Mouse (Mus musculus) heart, postnatal 10 days (tissue): ENCODE measurements around the gene Isg20l2. TPM values are rescaled to one million over a fixed set of nuclear protein-coding genes. Genes with fewer than 3 reads are reported as not detected.

ENCODE experiments used
- DNase-seq, 2 experiments: peaks; one replicate each; pipeline ENCODE4 v3.0.0; 2021
- intact Hi-C: fragments of 180-260 bp; cut with DNase I; formaldehyde crosslinking; loops from one replicate; pipeline ENCODE4 v1.15.1; 2025
- total RNA-seq, 2 experiments: library from RNA; stranded (reverse); gene quantifications; 2 replicates each; pipeline ENCODE4 v1.2.3; 2021

The Isg20l2 gene
- total RNA-seq, 2 experiments from 2014 or later = 16.2 to 18.9 TPM

DNA sequence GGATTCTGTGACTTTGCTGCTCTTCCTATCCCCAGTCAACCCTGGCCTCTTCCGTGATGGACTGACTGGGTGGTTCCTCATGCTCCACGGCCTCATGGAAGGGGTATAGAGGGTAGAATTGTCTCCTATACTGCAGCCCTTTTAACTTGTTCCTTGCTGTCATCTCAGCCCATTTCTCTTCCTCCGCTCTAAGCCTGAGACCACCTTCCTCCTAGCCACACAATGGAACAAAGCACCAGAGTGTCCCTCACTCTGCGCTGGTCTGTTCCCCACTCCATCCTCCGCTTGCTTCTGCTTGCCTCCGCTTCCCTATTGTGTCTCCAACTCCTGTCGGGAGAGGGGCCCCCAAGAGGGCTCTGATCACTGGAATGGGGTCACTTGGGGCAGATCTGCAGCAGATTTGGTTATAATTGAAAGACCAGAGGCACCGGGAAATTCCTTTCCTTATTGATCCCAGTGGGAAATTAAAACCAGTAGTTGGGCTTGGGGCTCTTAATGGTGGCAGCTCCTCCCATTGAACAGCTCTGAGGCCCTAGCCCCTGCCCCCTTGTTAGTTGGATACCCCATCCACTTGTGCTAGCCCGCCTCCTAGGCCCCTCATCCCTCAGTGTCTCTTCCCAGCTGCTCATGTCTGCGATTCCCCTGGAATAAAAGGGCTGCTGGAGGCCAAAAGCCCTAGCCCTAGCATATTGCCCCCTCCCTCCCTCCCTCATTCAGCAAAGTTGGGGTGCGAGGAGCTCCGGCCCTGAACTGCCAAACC, 15.8 kb downstream of the Isg20l2 start:
- intact Hi-C loops = no loop called here
- no peak for DNase-seq

DNA sequence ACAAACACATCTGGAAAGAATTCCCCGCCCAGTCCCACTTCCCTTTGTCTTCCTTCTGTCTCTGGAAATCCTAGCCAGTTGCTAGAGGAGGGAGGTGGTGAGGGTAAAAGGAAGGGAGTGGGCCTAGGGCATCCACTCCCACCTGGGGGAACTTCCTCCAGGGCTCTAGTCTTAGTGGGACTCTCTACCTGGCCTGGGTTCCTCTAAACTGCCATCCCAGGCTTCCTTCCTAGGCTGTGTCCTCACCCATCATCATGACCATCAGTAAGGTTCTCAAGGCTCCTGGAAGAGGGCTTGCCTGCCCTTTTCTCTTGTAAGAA, 16.4 kb downstream of the Isg20l2 start:
- intact Hi-C loops = no loop called here
- DNase-seq = no peak

DNA sequence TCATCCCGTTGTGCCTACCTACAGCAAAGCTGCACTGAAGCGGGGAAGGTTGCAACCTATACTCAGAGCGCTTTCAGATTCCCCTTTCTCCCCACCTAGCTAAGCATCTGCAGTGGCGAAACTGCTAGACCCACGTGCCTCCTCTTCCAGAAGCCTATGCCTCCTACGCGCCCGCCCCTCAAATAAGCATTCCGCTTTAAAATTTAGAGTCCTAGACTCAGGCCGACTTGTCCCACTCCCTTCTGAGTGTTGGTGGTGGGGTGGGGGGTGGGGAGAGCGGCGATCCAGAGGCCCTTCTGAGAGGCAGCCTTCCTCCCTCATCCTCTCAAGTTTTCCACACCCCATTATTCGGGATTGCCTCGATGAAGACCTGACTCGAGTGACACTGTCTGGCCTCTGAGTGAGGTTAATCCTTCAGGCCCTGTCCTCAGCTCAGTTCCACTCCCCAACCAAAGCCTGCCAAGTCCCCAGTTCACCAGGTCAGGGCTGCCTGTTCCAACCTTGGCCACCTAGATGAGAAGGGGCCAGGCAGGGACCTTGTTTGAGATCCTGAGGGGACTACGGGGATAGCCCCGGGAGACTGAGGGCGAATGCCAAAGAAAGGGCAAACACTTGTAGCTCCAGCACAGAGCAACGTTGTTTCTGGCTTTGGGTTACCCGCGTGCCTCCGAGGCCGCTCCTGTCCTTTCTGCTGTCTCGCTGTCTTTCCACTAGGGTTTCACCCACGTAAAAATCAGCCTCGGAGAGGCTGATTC, 17.1 kb downstream of the Isg20l2 start:
- DNase-seq = no peak
- intact Hi-C loops = no loop called here

DNA sequence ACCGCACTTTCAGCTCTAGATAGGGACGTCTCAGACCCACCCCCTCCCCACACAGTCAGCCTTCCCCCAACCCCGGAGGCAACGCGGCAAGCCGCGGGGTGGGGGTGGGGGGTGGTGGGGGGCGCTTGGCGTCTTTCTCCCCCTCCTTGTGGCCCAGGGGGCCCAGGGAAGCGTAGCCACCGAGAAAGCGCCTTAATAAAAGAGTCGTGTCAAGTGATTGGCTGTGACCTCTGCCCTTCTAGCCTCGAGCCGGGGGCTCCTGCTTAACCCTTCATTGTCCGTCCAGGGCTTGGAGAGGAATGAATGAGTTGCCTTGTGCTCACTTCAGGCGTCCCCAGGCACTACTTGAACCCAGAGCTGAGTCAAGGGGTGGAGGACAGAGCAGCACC, 17.7 kb downstream of the Isg20l2 start:
- no peak for DNase-seq
- intact Hi-C loops = no loop called here

DNA sequence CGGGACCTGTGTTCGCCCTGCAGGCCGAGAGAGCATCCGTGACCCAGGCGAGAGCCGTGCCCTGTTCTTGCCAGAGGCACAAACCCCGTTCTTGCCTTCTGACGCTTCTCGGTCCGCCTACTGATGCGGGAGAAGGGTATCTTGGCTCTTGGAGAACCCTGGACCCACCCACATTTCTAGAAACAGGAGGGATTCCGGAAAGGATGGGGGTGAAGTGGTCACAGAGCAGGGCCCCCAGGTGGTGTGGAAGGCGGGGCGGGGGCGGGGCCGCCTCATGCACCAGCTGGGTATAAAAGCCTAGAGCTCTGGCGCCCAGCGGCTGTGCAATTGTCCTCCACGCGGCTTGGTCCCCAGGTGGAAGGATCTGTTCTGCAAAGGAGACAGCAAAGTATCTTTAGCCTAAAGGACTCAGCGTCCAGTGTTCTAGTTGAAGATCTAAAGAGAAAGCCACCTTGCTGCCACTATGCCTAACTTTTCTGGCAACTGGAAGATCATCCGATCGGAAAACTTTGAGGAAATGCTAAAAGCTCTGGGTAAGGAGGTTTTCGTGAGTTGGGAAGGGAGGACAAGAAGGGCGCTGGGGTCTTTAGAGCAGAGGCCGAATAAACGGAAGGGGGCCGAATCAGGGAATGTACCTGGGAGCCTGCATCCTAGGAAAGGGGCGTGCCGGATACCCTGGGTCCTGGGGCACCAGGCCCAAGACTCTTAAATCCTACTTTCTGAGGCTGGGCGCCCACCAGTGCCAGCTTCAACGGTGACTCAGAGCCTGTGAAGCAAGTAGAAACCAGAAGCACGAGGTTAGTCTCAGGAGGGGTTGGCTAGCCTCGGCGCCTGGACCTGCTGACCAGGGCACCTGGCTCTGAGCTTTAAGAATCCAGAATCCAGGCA, 18.5 kb downstream of the Isg20l2 start, which contains the start of gene Crabp2:
Gene Crabp2, plus strand, starts transcription at position 289 of the 888 bp plus-strand sequence.
- intact Hi-C loops = no loop called here
- no peak for DNase-seq

DNA sequence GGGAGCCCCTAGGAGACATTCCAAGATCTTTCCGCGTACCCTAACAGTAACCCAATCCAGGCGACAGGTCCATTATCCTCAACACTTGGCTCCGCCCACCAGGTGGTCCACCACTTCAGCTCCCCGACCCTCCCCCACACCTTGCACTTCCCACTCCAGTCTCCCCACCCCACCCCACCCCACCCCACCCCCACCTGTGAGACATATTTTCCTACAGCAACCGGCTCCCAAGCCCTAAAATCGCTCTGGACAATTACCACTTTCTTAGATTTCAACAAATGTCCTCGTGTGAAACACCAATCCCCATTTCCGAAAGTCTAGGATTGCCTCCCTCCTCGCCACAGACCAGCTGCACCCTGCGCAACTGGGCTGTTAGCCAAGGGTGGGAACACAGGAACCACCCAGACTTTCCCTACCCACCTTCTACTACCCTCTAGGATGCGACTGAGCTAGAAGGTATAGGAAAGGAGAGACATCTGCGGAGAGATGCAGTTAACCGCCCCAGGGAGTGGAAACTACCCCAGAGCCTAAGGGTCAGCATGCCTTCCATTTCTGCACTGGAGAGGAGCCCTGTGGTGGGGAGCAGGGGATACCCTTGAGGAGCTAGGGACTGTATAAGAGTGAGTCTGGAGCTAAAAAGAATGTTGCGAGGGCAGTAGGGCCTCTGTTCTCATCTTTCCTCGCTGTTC, 19.3 kb downstream of the Isg20l2 start:
- DNase-seq = no peak
- intact Hi-C loops = no loop called here

DNA sequence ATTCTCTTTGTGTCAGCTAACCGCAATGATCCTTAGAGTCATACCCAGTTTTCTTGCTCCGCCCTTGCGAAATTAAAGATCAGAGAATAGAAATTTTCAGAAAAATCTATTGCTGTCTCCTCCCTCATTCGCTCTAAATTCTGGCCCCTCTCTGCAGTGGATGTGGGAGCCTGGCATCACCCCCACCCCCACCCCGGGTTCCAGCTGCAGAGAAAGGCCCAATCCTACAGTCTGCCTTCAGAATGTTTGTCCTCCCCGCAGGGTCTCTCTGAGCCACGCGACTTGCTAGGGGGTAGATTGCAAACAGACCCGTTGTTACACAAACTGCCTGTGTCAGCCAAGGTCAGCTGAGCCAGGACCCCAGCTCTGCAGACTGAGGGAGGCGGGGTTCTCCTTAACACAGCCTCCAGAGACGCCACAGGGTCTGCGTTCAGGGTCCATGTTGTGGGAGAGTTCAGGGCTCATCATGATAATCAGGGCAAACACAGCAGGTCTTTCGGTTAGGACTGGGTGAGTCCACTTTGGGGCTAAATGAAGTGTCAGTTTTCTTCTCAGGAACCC, 19.9 kb downstream of the Isg20l2 start:
- no peak for DNase-seq
- intact Hi-C loops = no loop called here

DNA sequence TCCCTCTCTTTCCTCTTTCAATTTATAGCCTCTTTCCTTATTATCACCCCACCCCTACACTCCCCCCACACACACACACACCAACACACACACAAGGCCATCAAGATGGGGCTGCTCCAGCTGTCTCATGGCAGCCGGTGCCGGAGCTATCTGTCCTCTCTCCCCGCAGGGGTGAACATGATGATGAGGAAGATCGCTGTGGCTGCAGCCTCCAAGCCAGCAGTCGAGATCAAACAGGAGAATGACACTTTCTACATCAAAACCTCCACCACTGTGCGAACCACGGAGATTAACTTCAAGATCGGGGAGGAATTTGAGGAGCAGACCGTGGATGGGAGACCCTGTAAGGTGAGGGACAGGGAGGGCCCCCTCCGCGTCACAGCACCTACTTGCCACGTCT, 21.8 kb downstream of the Isg20l2 start:
- DNase-seq = no peak
- intact Hi-C loops = no loop called here

DNA sequence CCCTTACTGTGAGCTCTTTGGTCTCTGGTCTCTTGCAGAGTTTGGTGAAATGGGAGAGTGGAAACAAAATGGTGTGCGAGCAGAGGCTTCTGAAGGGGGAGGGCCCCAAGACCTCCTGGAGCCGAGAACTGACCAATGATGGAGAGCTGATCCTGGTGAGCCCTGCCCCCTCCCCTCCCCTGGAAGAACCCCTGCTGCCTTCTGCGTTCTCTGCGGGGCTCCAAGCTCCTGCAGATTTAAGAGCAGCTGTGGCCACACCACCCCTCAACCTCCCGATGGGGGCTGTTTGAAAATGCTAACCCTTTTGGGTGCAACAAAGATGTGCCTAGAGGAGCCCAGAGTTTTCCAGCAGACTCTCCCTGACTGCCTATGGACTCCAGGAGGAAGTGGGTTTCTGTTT, 22.3 kb downstream of the Isg20l2 start:
- intact Hi-C loops = no loop called here
- DNase-seq = no peak

DNA sequence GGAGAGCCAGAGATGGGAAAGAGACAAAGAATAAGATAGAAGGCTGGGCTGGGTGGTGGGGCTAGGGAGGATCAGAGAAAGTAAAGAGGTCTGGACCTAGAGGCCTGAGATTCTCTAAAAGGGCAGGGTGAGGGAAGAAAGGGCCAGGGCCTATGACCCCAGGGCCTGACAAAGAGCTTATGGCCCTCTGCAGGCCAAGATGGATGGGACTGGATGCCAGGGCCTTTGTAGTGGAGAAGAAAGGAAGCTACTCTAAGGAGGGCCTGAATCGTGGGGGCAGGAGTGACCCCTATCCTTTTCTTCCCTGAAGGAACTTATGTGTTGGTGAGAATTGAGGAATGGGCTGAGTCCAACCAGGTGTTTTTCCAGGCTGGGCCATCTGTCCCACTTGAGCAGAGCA, 27.9 kb downstream of the Isg20l2 start:
- intact Hi-C loops = no loop called here
- no peak for DNase-seq

DNA sequence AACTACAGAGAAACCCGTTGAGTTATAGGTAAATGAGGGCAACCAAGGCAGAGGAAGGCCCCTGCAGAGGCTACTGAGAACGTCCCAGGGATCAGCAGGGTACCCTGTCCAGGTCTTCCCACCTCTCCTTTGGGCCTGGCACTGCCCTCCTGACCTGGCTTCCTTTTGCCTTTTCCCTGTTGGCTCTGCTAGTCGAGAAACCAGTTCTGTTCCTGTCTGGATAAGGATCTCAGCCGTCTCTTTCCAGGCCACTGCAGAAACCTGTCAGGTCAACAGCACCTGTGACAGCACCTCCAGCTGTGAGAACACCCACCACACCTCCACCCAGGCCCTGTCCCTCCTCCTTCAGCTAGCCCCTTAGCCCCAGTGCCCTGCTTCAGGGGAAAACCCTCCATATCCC, 28.4 kb downstream of the Isg20l2 start:
- no peak for DNase-seq
- intact Hi-C loops = no loop called here

DNA sequence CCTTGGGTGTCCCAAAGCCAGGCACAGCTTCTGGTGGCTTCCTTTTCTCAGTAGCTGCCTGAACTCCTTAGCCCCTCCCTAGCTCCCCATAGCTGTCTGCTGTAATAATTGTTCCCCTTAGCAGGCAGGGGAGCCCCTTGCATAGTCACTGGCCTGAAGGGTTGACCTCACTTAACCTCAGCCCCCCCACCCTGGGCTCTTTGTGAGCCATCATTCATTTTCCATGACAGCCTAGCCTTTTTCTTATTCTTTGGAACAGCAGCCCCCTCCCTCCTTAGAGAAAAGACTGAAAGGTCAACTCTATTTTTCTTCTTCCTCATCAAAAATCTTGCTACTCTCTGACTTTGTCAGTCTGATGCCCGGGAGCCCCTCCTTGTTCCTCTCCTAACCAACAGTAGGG, 28.9 kb downstream of the Isg20l2 start:
- DNase-seq = no peak
- intact Hi-C loops = no loop called here

DNA sequence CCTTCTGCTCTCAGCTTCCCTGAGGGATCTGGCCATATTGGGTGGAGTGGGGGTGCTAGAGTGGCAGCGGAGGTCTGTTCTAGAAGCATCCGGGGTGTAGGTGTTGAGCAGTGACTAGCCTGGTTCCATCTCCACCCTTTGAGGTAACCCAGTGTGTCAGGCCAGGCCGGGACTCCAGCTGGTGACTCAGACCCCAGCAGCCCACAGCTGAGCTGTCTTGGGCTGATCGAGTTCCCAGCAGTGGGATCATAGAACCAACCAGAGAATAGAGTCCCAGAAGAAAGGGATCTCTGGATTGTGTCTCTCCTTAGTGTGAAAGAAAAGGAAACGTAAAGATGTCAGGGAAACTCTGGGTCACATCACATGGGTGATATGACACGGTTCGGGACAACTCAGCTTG, 29.3 kb downstream of the Isg20l2 start:
- DNase-seq = no peak
- intact Hi-C loops = no loop called here

DNA sequence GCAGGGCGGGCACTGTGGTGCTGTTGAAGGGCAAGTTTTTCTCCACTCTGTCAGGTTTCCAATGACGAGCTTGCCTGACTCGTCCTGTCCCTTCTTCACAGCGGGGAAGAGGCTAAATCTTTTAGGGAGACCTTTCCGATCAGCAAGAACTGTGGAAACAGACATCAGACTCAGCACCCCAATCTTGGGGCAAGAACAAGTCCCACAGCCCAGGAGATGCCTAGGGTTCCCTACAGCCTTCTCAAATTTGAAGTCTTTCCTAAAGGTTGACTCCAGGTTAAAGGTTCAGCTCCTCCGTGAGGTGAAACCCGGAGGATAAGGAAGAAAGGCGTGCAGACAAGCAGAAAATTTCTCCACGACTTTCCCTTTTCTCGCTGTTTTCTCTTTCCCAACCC, 30.1 kb downstream of the Isg20l2 start:
- no peak for DNase-seq
- intact Hi-C loops = loop anchor here (5.0 kb wide), 1 partner anchor 37 kb away; no protein-coding TSS in a partner anchor

DNA sequence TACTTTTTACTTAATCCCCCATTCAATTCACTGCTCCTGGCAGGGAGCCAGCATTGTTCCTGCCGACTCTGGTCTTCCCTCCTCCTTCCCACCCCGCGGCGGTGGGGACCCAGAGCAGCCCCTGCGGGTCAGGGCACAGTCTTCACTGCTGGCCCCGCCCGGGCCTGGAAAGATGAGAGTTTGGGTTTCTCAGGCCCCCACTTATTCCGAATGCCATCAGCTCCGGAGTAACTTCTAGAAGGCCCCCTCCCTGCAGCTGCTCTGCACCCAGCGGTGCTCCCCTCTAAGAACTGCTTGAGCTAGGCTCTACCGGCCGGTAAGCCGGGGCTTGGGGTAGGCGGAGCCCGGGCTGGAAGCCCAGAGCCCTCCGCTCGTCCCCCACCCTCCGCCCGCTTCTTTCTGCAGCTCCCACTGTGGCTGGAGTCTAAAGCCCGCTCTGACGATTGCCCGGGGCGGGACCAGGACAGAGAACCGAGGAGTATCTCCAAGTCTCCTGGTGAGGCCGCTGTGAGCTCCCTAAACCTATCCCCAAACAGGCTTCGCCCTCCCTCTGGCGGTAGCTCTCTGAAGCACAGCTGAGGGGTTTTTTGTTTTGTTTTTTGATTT, 30.6 kb downstream of the Isg20l2 start:
- intact Hi-C loops = loop anchor here (1.0 to 5.0 kb wide), 2 partner anchors 25 to 37 kb away; no protein-coding TSS in a partner anchor
- peak; percentile 93 for DNase-seq

DNA sequence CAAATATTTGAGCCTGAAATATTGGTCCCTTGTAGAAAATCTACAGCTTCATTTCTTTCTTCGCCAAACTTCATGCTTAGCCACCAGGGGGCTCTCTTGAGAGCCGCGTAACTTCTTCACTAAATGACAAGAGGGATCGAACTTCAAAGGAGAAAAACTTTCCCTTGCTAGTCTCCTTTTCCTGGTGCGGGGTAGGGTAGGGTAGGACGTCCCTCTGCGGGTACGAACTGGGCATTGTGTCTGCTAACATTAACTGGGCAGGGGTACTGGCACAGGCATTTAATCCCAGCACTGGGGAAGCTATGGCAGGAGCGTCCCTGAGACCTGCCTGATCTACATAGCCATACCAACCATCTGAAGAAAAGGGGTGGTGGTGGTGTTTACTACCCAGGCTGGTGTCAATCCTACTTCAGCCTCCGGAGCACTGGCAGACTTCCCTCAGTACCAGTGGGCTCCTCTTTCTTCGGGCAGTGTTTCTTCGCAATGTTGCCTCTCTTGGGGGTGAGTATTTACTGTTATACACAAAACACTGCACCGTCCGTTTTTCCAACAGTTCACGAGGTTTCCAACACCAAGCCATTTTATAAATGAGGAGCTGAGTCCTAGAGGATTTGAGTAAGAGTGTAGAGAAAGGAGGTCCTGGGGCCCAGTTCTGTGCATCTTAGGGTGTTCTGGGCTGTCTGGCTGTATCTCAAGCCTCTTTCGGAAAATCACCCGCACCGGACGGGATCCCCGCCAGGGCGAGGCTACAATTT, 40.2 kb downstream of the Isg20l2 start:
- intact Hi-C loops = loop anchor here (1.0 kb wide), 1 partner anchor 17 kb away; no protein-coding TSS in a partner anchor
- peak; percentile 73 to 84 for DNase-seq

DNA sequence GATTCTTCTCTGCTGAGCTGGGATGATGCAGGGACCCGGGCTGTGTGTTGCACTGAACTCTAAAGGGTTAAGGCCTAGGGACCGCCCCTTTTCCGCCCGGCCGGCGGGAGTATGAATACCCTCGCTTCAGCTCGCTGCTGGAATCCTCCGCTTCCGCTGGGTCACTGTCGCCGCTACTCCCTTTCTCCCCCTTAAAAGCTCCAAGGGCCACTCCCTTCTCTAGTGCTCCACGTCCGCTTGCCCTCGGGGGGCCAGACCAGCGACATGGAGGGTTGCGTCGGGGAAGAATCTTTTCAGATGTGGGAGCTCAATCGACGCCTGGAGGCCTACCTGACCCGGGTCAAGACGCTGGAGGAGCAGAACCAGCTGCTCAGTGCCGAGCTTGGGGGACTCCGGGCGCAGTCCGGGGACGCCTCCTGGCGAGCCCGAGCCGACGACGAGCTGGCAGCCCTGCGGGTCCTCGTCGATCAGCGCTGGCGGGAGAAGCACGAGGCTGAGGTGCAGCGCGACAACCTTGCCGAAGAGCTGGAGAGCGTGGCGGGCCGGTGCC, 40.9 kb downstream of the Isg20l2 start, which contains the start of gene Nes:
Gene Nes, plus strand, starts transcription at position 140 of the 550 bp plus-strand sequence.
- intact Hi-C loops = loop anchor here (1.0 kb wide), 2 partner anchors 16 to 100 kb away; no protein-coding TSS in a partner anchor

DNA sequence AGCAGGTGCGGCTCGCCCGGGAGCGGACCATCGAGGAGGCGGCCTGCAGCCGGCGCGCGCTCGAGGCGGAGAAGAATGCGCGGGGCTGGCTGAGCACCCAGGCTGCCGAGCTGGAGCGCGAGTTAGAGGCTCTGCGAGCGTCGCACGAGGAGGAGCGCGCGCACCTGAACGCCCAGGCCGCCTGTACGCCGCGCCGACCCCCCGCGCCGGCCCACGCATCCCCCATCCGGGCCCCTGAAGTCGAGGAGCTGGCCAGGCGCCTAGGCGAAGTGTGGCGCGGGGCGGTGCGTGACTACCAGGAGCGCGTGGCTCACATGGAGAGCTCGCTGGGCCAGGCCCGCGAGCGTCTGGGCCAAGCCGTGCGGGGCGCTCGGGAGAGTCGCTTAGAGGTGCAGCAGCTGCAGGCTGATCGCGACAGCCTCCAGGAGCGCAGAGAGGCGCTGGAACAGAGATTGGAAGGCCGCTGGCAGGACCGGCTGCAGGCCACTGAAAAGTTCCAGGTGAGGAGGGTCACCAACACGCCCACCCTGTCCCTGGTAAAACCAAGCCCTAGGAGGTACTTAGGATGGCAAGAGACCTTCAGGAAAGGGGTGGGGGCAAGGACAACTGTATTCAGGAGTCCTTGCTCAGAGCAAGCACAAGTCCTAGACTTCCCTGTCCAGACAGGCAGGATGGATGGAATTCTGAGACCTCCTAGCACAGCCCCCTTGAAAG, 41.5 kb downstream of the Isg20l2 start:
- intact Hi-C loops = loop anchor here (1.0 kb wide), 1 partner anchor 100 kb away; no protein-coding TSS in a partner anchor
- peak in 1 of 2 experiments; percentile 34 for DNase-seq

More for the DNA sequence above, 40.9 kb downstream of the Isg20l2 start, which contains the start of gene Nes:
- peak; percentile 83 to 84 for DNase-seq
